Comparison of ENCODE assay signal across 18 mouse cellular contexts in the genomic region with DNA sequence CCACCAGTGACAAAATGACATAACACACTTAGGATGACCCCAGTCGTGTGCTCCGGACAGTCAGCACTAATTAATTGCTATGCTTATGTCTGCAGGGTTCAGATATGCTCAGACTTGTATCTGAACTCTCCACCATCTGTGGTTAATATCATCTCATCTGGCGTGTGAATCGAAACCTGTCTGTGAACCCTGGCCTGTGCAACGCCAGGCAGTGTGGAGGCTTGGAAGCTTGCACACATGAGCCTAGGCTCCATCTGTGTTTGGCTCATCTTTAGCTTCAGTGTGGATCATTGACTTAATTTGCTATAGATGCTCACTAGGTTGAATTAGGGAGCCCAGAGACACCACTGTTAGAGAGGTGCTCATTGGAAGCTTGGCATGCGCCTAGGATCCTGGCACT. TPM values are rescaled to one million over a fixed set of nuclear protein-coding genes. Genes with fewer than 3 reads are reported as not detected.
"Had no signal": no experiment of that assay in that cellular context is flagged by ENCODE, and none has a peak within 500 bp of the region (broad histone marks: within the 10 kb centered on the region; RNA-seq: fewer than 3 reads in every experiment).

No protein-coding gene starts in this region.

- H3K36me3 ChIP-seq: lung, embryonic 15.5 days; midbrain, embryonic 12.5 days; neural tube, embryonic 12.5 days; stomach, embryonic 15.5 days had no signal

- DNase-seq: lung, adult 2 months; lung, postnatal 14 days; lung, postnatal 36 days; midbrain, embryonic 14.5 days; right cerebral cortex, postnatal 14 days; thymus, postnatal 25 days; thymus, postnatal 4 days had no signal

- H3K27ac ChIP-seq: liver, embryonic 14.5 days; lung, embryonic 15.5 days; macrophage; midbrain, embryonic 12.5 days; neural tube, embryonic 12.5 days; stomach, embryonic 15.5 days; stomach, postnatal 0 days had no signal

- H3K27me3 ChIP-seq: lung, embryonic 15.5 days; midbrain, embryonic 12.5 days; neural tube, embryonic 12.5 days; stomach, embryonic 15.5 days had no signal

- H3K4me3 ChIP-seq: lung, embryonic 15.5 days; megakaryocyte, embryonic 14.5 days; midbrain, embryonic 12.5 days; neural tube, embryonic 12.5 days; stomach, embryonic 15.5 days had no signal

- ATAC-seq: lung, postnatal 0 days; midbrain, embryonic 16.5 days had no signal

- H3K4me1 ChIP-seq: midbrain, embryonic 12.5 days had no signal

RNA-seq across cellular contexts. Expression of gene Cd5, which starts 23.7 kb away (rescaled TPM):
- polyA plus RNA-seq: liver, embryonic 16.5 days had no signal
